Mouse (Mus musculus): ENCODE data around the gene Arhgef26.

DNA sequence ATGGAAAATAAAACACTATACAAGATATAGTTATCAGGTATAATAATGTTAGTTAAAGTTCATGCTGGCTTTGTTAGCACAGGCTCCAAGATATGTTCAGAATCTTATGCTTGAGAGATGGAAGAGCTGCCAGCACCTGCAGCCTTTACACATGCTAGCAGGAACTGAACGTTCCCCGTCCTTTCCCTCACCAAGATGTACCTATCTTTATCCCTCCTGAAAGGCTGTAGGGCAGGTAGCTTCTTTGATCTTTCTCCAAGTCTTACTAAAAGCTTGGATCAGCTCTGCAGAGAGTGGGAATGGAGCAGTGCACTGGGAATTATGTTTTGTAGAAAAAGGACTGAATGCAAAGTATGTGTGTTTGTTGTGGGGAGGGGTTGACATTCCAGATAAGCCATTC, 64.3 kb downstream of the Arhgef26 start:
- TF ChIP-seq POLR2A (IDR thresholded peaks at IDR 0.05; ENCODE audit: control insufficient read depth, low read depth, low read length): no peak
- no peak for TF ChIP-seq CTCF (IDR thresholded peaks at IDR 0.05; ENCODE audit: control insufficient read depth, insufficient read depth, insufficient replicate concordance, low read depth, low read length)
